15 mouse cellular contexts compared by ENCODE assay signal in the genomic region with DNA sequence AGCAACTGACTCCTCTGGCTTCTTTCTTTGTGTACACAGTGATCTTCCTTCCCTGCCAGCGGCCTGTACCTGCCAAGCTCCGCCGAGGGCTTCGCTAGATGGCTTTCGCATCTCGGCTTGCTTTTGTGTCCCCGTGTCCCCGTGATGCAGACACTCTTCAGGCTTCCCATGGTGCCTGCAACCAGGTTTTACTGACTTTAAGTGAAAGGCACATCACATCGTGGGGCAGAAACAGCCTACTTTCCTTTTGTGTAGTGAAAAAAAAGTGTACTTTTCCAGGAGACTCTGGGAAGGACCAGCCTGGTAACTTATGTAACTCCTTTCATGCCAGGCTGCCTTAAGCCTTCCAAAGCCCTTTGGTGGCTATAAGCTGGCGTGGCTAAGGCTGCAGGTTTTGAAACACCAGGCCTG.
DNase-seq lines count a peak whose midpoint lies in the region; ATAC-seq and TF ChIP-seq lines count a peak whose summit lies in the region.
"Had no signal": no experiment of that assay in that cellular context is flagged by ENCODE, and none has a peak within 500 bp of the region (broad histone marks: within the 10 kb centered on the region; RNA-seq: fewer than 3 reads in every experiment).

No protein-coding gene starts in this region.

- no peak overlapping the region for H3K9ac ChIP-seq in heart, embryonic 12.5 days
- H3K9ac ChIP-seq in CH12.LX (ENCODE audit: insufficient read depth, low read depth): peak overlapping the region; percentile 60
- H3K9ac ChIP-seq: embryonic facial prominence, embryonic 12.5 days; forebrain, embryonic 12.5 days; hindbrain, embryonic 14.5 days had no signal

- no peak overlapping the region for H3K27ac ChIP-seq in heart, embryonic 12.5 days (ENCODE audit: poor library complexity, severe bottlenecking)
- peak overlapping the region; percentile 70 for H3K27ac ChIP-seq in CH12.LX (ENCODE audit: insufficient read depth, low read depth)
- peak overlapping the region; percentile 51; the same call in 1 of the 2 replicates for H3K27ac ChIP-seq in embryonic facial prominence, embryonic 10.5 days (replicated peaks)
- no peak overlapping the region for H3K27ac ChIP-seq in limb, embryonic 10.5 days
- H3K27ac ChIP-seq: embryonic facial prominence, embryonic 12.5 days; forebrain, embryonic 12.5 days; hindbrain, embryonic 14.5 days had no signal

- H3K4me1 ChIP-seq in heart, embryonic 12.5 days (replicated peaks): peaks cover 40% of the 10 kb centered on the region
- peaks cover 24 to 77% of the 10 kb centered on the region in 2 experiments for H3K4me1 ChIP-seq in CH12.LX (ENCODE audit: control insufficient read depth in 1 of 2, insufficient read depth in 2 of 2)
- H3K4me1 ChIP-seq in embryonic facial prominence, embryonic 10.5 days: peaks cover 11% of the 10 kb centered on the region
- 0 out of 2 replicates have a peak, but pooled peaks cover 3% of the 10 kb centered on the region for H3K4me1 ChIP-seq in limb, embryonic 10.5 days
- H3K4me1 ChIP-seq: embryonic facial prominence, embryonic 12.5 days; forebrain, embryonic 12.5 days had no signal

- DNase-seq in heart, adult 11 months: peak; percentile 94
- DNase-seq in left cerebral cortex, adult 18-20 months (ENCODE audit: low spot score in 2 of 2): peak; percentile 38 to 50
- DNase-seq in left cerebral cortex, postnatal 10 days (ENCODE audit: extremely low spot score in 1 of 2, low spot score in 2 of 2): no peak
- no peak for DNase-seq in CH12.LX (ENCODE audit: extremely low read depth)
- no peak for DNase-seq in embryonic facial prominence, embryonic 10.5 days (ENCODE audit: low spot score)
- DNase-seq in limb, embryonic 10.5 days (ENCODE audit: low spot score): no peak
- DNase-seq: kidney, postnatal 14 days; lung, postnatal 4 days; midbrain, embryonic 14.5 days; thymus, adult 18-20 months had no signal

- in situ Hi-C loops in CH12.LX (cut with MboI; ENCODE audit: low pct_ligation_motif_present, low pct_unique_long_range_greater_than_20kb, low sequenced_read_pairs): loop anchor here (10.0 kb wide), 1 partner anchor 102 kb away; no protein-coding TSS in a partner anchor

- TF ChIP-seq RAD21 in CH12.LX (IDR thresholded peaks at IDR 0.05; ENCODE audit: low read depth, low read length): no peak

- intact Hi-C loops in left cerebral cortex, postnatal 10 days (cut with DNase I): no loop called here

- H3K4me3 ChIP-seq in heart, embryonic 12.5 days: no peak overlapping the region
- H3K4me3 ChIP-seq in CH12.LX (replicated peaks in 1 of 3; ENCODE audit: low read depth in 2 of 3, low read length in 2 of 3, poor library complexity in 1 of 3): peak overlapping the region; percentile 26 to 52 (median 37)
- H3K4me3 ChIP-seq in embryonic facial prominence, embryonic 10.5 days: no peak overlapping the region
- no peak overlapping the region for H3K4me3 ChIP-seq in limb, embryonic 10.5 days
- H3K4me3 ChIP-seq: embryonic facial prominence, embryonic 12.5 days; forebrain, embryonic 12.5 days had no signal

- TF ChIP-seq EP300 in CH12.LX (IDR thresholded peaks at IDR 0.05; ENCODE audit: low read length): 0 out of 2 replicates have a peak, but pooled peaks have one; percentile 7

- TF ChIP-seq CTCF in CH12.LX (conservative IDR thresholded peaks at IDR 0.05 in 1 of 2, IDR thresholded peaks at IDR 0.05 in 1 of 2; ENCODE audit: low read depth in 2 of 2, low read length in 2 of 2): no peak

- no peaks in the 10 kb centered on the region for H3K36me3 ChIP-seq in heart, embryonic 12.5 days
- peaks cover 0 to 25% of the 10 kb centered on the region in 2 experiments for H3K36me3 ChIP-seq in CH12.LX (replicated peaks in 1 of 2; ENCODE audit: control insufficient read depth in 1 of 2, insufficient read depth in 1 of 2, low read length in 1 of 2)
- no peaks in the 10 kb centered on the region for H3K36me3 ChIP-seq in embryonic facial prominence, embryonic 10.5 days (replicated peaks)
- no peaks in the 10 kb centered on the region for H3K36me3 ChIP-seq in limb, embryonic 10.5 days
- H3K36me3 ChIP-seq: embryonic facial prominence, embryonic 12.5 days; forebrain, embryonic 12.5 days had no signal

- H3K4me2 ChIP-seq in heart, embryonic 12.5 days: no peak overlapping the region
- peak overlapping the region; percentile 93 for H3K4me2 ChIP-seq in CH12.LX (ENCODE audit: insufficient read depth, low read depth, poor library complexity, severe bottlenecking)
- H3K4me2 ChIP-seq: embryonic facial prominence, embryonic 12.5 days; forebrain, embryonic 12.5 days; hindbrain, embryonic 14.5 days; liver, embryonic 11.5 days had no signal

- peaks cover 14% of the 10 kb centered on the region for H3K79me2 ChIP-seq in CH12.LX (replicated peaks; ENCODE audit: control insufficient read depth, extremely low read depth, insufficient read depth, poor library complexity, severe bottlenecking)

- WGBS in heart, embryonic 12.5 days: 77% methylated on average over 10 of the region's 10 CpGs
- 82% methylated on average over 10 of the region's 10 CpGs for WGBS in embryonic facial prominence, embryonic 10.5 days
- 86% methylated on average over 10 of the region's 10 CpGs for WGBS in limb, embryonic 10.5 days

- ATAC-seq in heart, embryonic 12.5 days (ENCODE audit: insufficient number of reproducible peaks, low FRiP score): no peak

- dilution Hi-C loops in CH12.LX (cut with MboI; ENCODE audit: extremely low pct_ligation_motif_present, extremely low pct_unique_long_range_greater_than_20kb, low sequenced_read_pairs): no loop called here

- H3K27me3 ChIP-seq in heart, embryonic 12.5 days (replicated peaks): no peaks in the 10 kb centered on the region
- H3K27me3 ChIP-seq in CH12.LX (replicated peaks): no peaks in the 10 kb centered on the region
- no peaks in the 10 kb centered on the region for H3K27me3 ChIP-seq in embryonic facial prominence, embryonic 10.5 days (replicated peaks; ENCODE audit: low read depth, poor library complexity, severe bottlenecking)
- no peaks in the 10 kb centered on the region for H3K27me3 ChIP-seq in limb, embryonic 10.5 days (ENCODE audit: low read depth, poor library complexity, severe bottlenecking)
- H3K27me3 ChIP-seq: embryonic facial prominence, embryonic 12.5 days; forebrain, embryonic 12.5 days had no signal

- H3K9me3 ChIP-seq in heart, embryonic 12.5 days (replicated peaks): no peaks in the 10 kb centered on the region
- H3K9me3 ChIP-seq in CH12.LX (replicated peaks; ENCODE audit: low read length): no peaks in the 10 kb centered on the region
- H3K9me3 ChIP-seq in embryonic facial prominence, embryonic 10.5 days: no peaks in the 10 kb centered on the region
- H3K9me3 ChIP-seq in limb, embryonic 10.5 days (replicated peaks): no peaks in the 10 kb centered on the region
- H3K9me3 ChIP-seq: embryonic facial prominence, embryonic 12.5 days; forebrain, embryonic 12.5 days had no signal

- TF ChIP-seq POLR2A in CH12.LX (IDR thresholded peaks at IDR 0.05; ENCODE audit: low read depth, low read length): peak; percentile 23; the same call in 1 of the 2 replicates

TF ChIP-seq in CH12.LX, 34 proteins besides CTCF, POLR2A, EP300 and RAD21:
- TF ChIP-seq MYC (IDR thresholded peaks at IDR 0.05; ENCODE audit: low read depth, low read length) (0 out of 2 replicates have a peak, but pooled peaks have one; percentile 15), JUND (conservative IDR thresholded peaks at IDR 0.05; ENCODE audit: low read depth, low read length) (no peak), CHD1 (IDR thresholded peaks at IDR 0.05; ENCODE audit: low read depth, low read length) (no peak; the same call in 1 of the 2 replicates), HCFC1 (IDR thresholded peaks at IDR 0.05; ENCODE audit: low read depth, low read length) (no peak), UBTF (IDR thresholded peaks at IDR 0.05; ENCODE audit: low read depth, low read length) (0 out of 2 replicates have a peak, but pooled peaks have one; percentile 71), TBP (conservative IDR thresholded peaks at IDR 0.05; ENCODE audit: low read depth, low read length) (no peak), TCF12 (IDR thresholded peaks at IDR 0.05; ENCODE audit: low read depth, low read length) (peak; percentile 5; the same call in 1 of the 2 replicates), ZMIZ1 (IDR thresholded peaks at IDR 0.05; ENCODE audit: low read depth, low read length) (0 out of 2 replicates have a peak, but pooled peaks have one; percentile 37), BHLHE40 (IDR thresholded peaks at IDR 0.05; ENCODE audit: low read depth, low read length) (peak; percentile 31; the same call in 1 of the 2 replicates), SIN3A (IDR thresholded peaks at IDR 0.05; ENCODE audit: low read length) (0 out of 2 replicates have a peak, but pooled peaks have one; percentile 28)

Comparison
In these comparisons a context has a peak if more than half of its experiments do, and no peak if none do; other contexts are left out.
1. DNase-seq: peak in heart, adult 11 months (single experiment) and left cerebral cortex, adult 18-20 months (2 of 2); none in left cerebral cortex, postnatal 10 days (0 of 2), CH12.LX (single experiment), embryonic facial prominence, embryonic 10.5 days (single experiment) and limb, embryonic 10.5 days (single experiment).
2. H3K27ac ChIP-seq: peak in CH12.LX (single experiment) and embryonic facial prominence, embryonic 10.5 days (single experiment); none in heart, embryonic 12.5 days (single experiment) and limb, embryonic 10.5 days (single experiment).
3. H3K4me3 ChIP-seq: peak in CH12.LX (3 of 3); none in heart, embryonic 12.5 days (single experiment), embryonic facial prominence, embryonic 10.5 days (single experiment) and limb, embryonic 10.5 days (single experiment).